Mouse (Mus musculus) spleen, adult 18-20 months (tissue): Measurements from ENCODE around the gene Fzd7.
"Not testable (repeated sequence)": the region's sequence is repeated elsewhere in the genome, so short reads cannot be mapped to it uniquely, and the experiment has no call there.

Source experiments
- DNase-seq, 2 experiments: peaks; one replicate each; pipeline ENCODE4 v3.0.0; 2022; ENCODE audit warnings: mixed read lengths in 2 of 2

Gene Fzd7

DNA sequence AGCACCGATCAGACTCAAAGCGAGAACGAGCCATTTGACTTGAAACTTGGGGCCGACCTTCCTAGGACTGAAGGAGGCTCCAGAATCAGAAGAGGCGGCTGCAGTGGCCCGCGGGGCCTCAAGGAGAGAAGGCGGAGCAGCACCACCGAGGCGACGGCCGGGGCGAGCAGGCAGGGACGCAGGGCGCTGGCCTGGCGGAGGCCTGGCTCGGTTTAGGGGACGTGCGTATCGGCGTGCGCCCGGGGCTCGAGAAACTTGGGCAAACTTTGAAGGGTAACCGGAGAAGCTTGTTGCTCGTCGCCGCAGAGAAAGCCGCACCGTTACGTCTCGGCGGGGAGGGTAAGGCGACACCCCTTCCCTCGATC, at the start of gene Fzd7:
Gene Fzd7 (plus strand): TSS at position 94 of the 365 bp plus-strand sequence.
- DNase-seq = no peak

GRCm38 (mm10) chr1:59433296-59433695, 48.9 kb upstream of the Fzd7 start:
- DNase-seq = no peak

- DNase-seq = no peak
Observed at GRCm38 (mm10) chr1:59434071-59434470, 48.2 kb upstream of the Fzd7 start.

- no peak for DNase-seq
Observed at GRCm38 (mm10) chr1:59435270-59435669, 47.0 kb upstream of the Fzd7 start.

GRCm38 (mm10) chr1:59436321-59436720, 45.9 kb upstream of the Fzd7 start:
- DNase-seq = no peak

DNA sequence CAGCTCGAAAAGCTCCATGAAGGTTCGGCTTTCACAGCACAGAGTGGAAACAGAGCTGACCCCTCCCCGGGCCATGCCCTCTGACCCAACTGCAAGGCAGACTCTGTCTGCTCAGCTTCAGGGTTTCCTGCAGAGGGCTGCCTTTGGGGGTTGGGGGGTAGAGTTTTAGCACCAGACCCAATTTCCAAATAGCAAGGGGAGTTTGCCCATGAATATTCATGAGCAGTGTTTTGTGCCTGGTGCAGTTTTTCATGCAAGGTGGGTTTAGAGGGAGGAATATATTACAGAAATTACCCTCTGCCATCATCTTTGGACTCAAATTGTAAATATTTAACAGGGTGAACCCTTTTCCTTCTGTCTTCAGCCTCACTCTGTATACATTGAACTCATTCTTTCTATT, 44.3 kb upstream of the Fzd7 start:
- no peak for DNase-seq

DNA sequence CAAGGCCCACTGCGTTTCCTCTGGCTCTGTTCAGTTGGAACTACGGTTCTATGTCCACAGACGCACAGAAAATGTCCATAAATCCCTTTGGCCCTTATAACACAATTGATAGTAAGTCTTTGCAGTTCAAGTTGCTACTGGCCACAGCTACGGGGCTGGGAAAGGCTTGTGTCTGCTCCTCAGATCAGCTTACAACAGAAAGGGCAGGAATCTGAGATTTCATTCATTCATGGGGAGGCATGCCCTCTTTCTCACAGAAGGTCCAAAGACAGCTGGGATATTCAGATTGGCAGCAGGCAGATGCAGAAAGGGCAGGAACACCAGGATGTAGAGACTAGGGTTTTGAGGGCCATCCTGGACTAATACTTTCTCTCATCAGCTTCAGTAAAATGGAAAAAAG, 43.9 kb upstream of the Fzd7 start:
- no peak for DNase-seq

DNA sequence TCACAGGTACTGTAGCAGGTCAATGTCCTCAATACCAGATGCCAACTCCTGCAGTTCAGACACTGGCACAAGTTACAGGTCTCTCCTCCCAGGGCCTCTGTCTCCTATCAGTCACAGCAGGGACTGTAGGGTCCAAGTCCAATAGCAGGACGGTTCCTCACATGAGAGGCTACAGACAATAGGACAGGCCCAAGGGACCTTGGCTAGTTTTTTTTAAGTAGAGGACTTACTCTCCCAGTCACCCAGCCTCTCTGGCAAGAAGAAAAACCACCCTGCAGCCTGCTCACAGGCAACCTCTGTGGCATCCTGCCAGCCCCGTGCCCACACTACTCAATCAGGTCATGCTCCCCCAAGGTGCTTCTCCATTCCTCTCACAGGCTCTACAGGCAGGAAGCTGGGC, 43.0 kb upstream of the Fzd7 start:
- DNase-seq = no peak

DNA sequence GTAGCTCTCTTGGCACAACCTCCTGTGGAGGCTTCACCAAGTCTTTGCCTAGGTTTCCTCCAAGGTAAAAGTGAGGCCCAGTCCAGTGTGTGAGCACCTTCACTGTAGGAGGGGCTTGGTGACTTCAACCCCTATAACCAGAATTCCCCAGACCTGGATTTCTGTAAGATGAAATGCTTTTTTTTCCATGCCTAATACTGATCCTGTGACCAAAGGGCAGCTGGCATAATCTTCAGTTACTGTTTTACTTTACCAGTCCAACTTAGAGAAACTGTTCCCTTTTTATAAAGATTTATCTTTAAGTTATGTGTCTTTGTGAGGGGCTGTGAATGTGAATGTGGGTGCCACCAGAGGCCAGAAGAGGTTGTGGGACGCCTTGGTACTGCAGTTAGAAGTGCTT, 42.3 kb upstream of the Fzd7 start:
- DNase-seq = no peak

DNA sequence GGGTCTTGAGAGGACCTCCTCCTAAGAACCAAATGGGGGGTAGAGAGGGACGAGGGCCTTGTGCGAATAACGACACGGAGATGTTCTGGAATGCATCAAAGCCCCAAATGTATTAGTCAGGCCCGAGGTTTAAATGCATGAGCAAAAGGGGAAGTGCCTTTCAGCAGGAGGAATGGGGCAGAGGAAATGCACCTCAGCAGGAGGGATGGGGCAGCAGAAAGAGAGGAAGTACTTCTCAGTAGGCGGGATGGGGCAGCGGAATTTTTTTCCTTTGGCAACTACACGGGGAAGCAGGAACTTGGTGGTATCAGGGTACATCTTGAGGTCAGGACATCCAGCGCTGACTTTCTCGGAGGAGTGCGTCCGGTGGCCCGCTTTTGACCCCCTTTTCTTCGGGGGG, 39.5 kb upstream of the Fzd7 start:
- not testable (repeated sequence) for DNase-seq

DNA sequence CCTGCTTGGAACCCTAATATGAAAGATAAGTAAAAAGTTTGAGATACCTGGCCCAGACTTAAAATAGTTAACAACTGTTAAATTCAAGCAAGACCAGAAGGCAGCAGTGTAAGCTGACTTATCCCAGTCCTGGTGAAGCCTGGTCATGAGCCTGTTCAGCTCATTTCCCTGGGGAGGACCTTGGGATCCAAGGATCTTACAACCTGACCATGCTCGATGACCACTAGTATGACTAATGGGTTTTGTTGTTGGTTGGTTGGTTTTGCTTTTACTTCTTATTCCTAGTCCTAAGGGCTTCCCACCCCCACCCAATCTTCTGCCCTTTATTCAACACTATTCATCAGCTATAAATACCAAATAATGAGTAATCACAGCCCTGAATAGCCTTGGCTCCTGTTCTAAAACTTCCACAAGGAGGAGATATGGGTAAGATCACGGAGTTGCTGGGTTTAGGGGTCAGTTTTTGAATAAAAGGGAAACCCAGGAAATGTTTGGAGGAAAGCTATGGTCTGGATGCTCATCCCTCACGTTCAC, 38.0 kb upstream of the Fzd7 start:
- DNase-seq = no peak

DNA sequence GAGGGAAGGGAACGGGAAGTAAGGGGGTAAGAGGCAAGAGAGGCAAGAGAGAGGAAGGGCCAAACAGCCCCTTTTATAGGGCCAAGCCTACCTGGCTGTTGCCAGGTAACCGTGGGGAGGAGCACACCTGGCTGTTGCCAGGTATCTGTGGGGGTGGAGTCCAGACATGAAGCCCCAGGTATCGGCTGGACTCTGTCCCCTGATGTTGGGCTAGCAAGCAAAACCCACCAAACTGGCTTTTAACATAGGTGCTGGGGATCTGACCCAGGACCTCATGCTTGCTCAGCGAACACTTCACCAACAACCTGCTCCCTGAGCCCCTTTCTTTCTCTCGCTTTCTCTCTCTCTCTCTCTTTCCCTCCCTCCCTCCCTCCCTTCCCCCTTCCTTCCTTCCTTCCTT, 37.0 kb upstream of the Fzd7 start:
- no peak for DNase-seq

GRCm38 (mm10) chr1:59448497-59449270, 33.5 kb upstream of the Fzd7 start:
- no peak for DNase-seq

GRCm38 (mm10) chr1:59449423-59449822, 32.8 kb upstream of the Fzd7 start:
- no peak for DNase-seq

GRCm38 (mm10) chr1:59450896-59451295, 31.3 kb upstream of the Fzd7 start:
- no peak for DNase-seq

DNA sequence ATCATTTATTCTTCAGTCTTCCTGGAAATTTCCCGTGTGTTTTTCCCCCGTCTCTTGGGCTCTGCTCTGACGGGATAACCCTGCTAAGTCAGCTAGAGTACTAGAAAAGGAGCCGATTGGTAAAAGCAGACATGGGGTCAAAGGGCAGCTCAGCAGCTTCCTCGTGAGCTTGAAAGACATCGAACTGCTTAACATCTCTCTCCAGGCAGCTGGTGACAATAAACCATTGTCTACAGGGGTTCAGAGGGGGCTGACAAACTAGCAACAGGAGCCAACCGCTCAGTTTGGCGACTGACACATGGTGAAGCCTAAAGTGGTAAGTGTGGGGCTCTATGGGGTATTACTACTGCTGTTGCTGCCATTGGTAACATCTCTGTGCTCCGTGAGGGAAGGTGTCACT, 30.6 kb upstream of the Fzd7 start:
- no peak for DNase-seq

DNA sequence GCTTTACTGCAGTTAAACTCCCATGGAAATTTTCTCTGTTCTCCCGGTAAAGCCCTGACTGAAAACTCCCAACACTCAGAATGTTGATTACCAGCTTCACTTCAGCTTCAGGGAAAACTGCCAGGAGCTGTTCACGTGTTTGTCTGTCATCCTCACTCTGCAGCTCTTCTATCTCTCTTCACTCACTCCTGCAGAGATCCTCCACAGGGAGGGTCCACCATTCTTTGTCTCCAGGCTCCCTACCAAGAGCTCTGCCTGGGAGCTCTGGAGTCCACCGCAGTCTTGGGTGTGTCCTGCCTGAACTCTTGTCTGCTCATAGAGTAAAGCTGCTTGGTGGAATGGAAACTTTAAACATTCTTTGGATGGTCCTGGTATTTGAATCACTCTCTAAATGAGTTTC, 25.4 kb upstream of the Fzd7 start:
- no peak for DNase-seq

- DNase-seq = no peak
Observed at GRCm38 (mm10) chr1:59457873-59458272, 24.4 kb upstream of the Fzd7 start.

DNA sequence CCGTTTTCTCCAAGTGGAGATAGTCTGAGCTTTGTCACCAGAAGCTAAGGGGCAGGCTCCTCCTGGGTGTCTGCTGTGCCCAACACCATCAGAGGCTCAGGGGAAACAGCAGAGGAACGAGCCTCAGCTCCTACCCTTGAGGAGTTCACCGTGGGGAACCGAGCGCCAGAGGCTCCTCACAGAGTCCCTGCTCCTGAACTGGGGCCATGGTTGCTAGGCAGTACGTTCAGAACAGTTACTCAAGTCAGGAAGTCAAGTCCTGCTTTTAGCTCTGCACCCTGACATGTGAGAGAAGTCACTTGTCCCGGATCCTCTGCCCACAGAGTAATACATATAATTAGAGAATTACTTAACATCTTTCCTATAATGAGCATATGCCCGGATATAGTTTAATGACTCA, 23.3 kb upstream of the Fzd7 start:
- DNase-seq = no peak

- no peak for DNase-seq
Observed at GRCm38 (mm10) chr1:59464696-59465639, 17.3 kb upstream of the Fzd7 start.

DNA sequence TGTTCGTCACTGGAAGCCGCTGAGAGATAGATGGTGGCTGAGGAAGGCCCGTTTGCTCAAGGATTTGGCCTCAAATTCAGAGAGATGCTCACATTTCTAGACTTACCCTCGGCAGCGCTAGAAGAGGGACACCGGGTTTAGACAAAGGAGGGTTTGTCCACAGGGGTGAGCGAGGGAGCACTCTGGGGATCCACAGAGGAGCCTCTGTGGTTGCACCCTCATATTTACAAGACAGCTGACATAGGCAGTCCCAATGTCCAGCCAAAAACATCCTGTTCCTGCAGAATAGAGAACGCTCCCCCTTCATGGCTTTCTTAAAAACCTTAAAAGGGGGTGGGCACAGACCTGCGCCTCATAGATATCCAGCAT, 16.6 kb upstream of the Fzd7 start:
- no peak for DNase-seq

DNA sequence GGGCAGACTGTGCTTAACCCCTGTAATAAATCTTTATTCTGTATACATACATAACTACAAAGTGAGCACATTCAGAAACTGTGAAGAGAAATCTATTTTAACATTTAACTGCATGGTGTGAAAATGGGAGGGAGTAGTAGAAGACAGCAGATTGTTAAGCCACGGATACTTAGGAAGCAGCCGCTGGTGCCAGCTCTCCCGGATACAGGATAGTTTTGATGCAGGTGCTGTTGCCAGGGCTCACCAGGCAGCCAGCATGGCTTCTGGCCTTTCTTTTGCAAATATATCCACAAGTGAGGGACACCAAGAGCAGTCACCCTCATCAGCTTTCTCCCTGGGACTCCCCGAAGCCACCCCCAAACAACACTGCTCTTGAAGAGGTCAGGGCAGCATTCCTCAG, 13.1 kb upstream of the Fzd7 start:
- no peak for DNase-seq

DNA sequence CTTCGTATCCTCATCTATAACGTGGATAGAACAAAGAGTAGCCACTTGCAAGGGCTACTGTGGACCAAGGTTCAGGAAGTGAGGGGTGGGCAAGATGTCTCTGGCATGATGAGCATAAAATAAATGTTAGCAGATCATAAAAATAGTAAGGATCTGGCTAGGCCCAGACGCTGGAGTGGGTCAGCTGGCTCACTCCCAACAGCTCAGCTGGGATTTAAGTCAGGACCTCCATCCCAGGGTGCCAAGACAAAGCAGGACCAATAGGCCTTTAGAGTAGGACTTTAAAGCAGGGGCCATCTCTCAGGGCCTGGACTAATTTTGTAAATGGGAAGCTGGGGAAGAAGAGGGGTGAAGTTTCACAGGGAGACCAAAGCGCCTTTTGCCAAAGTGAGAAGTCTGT, 11.5 kb upstream of the Fzd7 start:
- no peak for DNase-seq
